Mouse (Mus musculus) c-Kit-negative CD71-positive TER-119-positive erythroid progenitor cells, embryonic 14.5 days (primary cell): Measurements from ENCODE around the gene Bcl3.
A peak's percentile ranks its signal among the peaks of the same experiment; 100 is the strongest.
"Not testable (repeated sequence)": the region's sequence is repeated elsewhere in the genome, so short reads cannot be mapped to it uniquely, and the experiment has no call there.

Experiments used
- DNase-seq: peaks from one replicate; pipeline ENCODE4 v3.0.0-alpha.2; 2013; ENCODE audit warnings: low read depth, low spot score

Gene Bcl3

GRCm38 (mm10) chr7:19806356-19806969 lies 16.1 kb downstream of the Bcl3 start:
- DNase-seq = no peak

- no peak for DNase-seq
Observed at GRCm38 (mm10) chr7:19802995-19803394, 19.6 kb downstream of the Bcl3 start.

- DNase-seq = no peak
Observed at GRCm38 (mm10) chr7:19800764-19801163, 21.8 kb downstream of the Bcl3 start.

- no peak for DNase-seq
Observed at GRCm38 (mm10) chr7:19796697-19797588, 25.6 kb downstream of the Bcl3 start, which contains the start of gene Cblc. Gene Cblc (minus strand): TSS chr7:19796809.

GRCm38 (mm10) chr7:19796254-19796653 lies 26.3 kb downstream of the Bcl3 start:
- DNase-seq = no peak

GRCm38 (mm10) chr7:19795236-19795635 lies 27.3 kb downstream of the Bcl3 start:
- no peak for DNase-seq

GRCm38 (mm10) chr7:19792701-19793630 lies 29.6 kb downstream of the Bcl3 start:
- no peak for DNase-seq

GRCm38 (mm10) chr7:19791504-19791903 lies 31.1 kb downstream of the Bcl3 start:
- DNase-seq = not testable (repeated sequence)

- DNase-seq = peak; percentile 56
Observed at GRCm38 (mm10) chr7:19789904-19790347, 32.6 kb downstream of the Bcl3 start.

GRCm38 (mm10) chr7:19785874-19786458 lies 36.6 kb downstream of the Bcl3 start:
- DNase-seq = no peak

- DNase-seq = no peak
Observed at GRCm38 (mm10) chr7:19784764-19785535, 37.6 kb downstream of the Bcl3 start.

- no peak for DNase-seq
Observed at GRCm38 (mm10) chr7:19783630-19784029, 38.9 kb downstream of the Bcl3 start.

GRCm38 (mm10) chr7:19782645-19783044 lies 39.9 kb downstream of the Bcl3 start:
- peak; percentile 12 for DNase-seq

GRCm38 (mm10) chr7:19781741-19782140 lies 40.8 kb downstream of the Bcl3 start:
- no peak for DNase-seq

- DNase-seq = no peak
Observed at GRCm38 (mm10) chr7:19779903-19780302, 42.7 kb downstream of the Bcl3 start.

GRCm38 (mm10) chr7:19778645-19779044 lies 43.9 kb downstream of the Bcl3 start:
- DNase-seq = no peak

GRCm38 (mm10) chr7:19777049-19777723 lies 45.4 kb downstream of the Bcl3 start:
- no peak for DNase-seq

GRCm38 (mm10) chr7:19771682-19772081 lies 50.9 kb downstream of the Bcl3 start:
- no peak for DNase-seq

- DNase-seq = no peak
Observed at GRCm38 (mm10) chr7:19770984-19771391, 51.6 kb downstream of the Bcl3 start, which contains the start of gene Bcam. Gene Bcam (minus strand): TSS chr7:19771016.

- no peak for DNase-seq
Observed at GRCm38 (mm10) chr7:19770375-19770754, 52.2 kb downstream of the Bcl3 start.
